Mouse (Mus musculus) CH12F3 (cell line): Measurements from ENCODE around the gene Ercc6l2.

Source experiments
- in situ Hi-C: fragments of 300-500 bp; cut with MboI; formaldehyde crosslinking; loops from 2 replicates; pipeline ENCODE4 v1.14.3; 2020; ENCODE audit warnings: low sequenced_read_pairs

Gene Ercc6l2

GRCm38 (mm10) chr13:63927326-63927725 is 112.3 kb downstream of the Ercc6l2 start:
- in situ Hi-C loops: no loop called here

GRCm38 (mm10) chr13:63929351-63929750 is 114.3 kb downstream of the Ercc6l2 start:
- in situ Hi-C loops: no loop called here

- in situ Hi-C loops: no loop called here
Measured at GRCm38 (mm10) chr13:63929917-63930515, 115.0 kb downstream of the Ercc6l2 start.

- in situ Hi-C loops: no loop called here
Measured at GRCm38 (mm10) chr13:63930525-63930924, 115.5 kb downstream of the Ercc6l2 start.

- in situ Hi-C loops: no loop called here
Measured at GRCm38 (mm10) chr13:63936369-63936768, 121.3 kb downstream of the Ercc6l2 start.

- in situ Hi-C loops: no loop called here
Measured at GRCm38 (mm10) chr13:63940257-63940656, 125.2 kb downstream of the Ercc6l2 start.

GRCm38 (mm10) chr13:63941170-63941569 is 126.1 kb downstream of the Ercc6l2 start:
- in situ Hi-C loops: no loop called here

- in situ Hi-C loops: no loop called here
Measured at GRCm38 (mm10) chr13:63943605-63944004, 128.6 kb downstream of the Ercc6l2 start.

- in situ Hi-C loops: no loop called here
Measured at GRCm38 (mm10) chr13:63944344-63945021, 129.4 kb downstream of the Ercc6l2 start.
